Mouse (Mus musculus): Measurements from ENCODE around the gene Ston2. TPM values are rescaled to one million over a fixed set of nuclear protein-coding genes. Genes with fewer than 3 reads are reported as not detected.

Gene Ston2
- polyA plus RNA-seq, 1 experiment from 2014 or later = 8.0 TPM

- Histone ChIP-seq H3K4me3 (no peak overlapping the region), H3K9ac (no peak overlapping the region), H3K36me3 (no peaks in the 10 kb centered on the region), H3K27ac (no peak overlapping the region), H3K9me3 (replicated peaks) (no peaks in the 10 kb centered on the region), H3K4me2 (replicated peaks) (no peak overlapping the region), H3K27me3 (no peaks in the 10 kb centered on the region), H3K4me1 (no peaks in the 10 kb centered on the region)
- no peak for ATAC-seq (ENCODE audit: low FRiP score)
- WGBS = 84% methylated on average over 6 of the region's 6 CpGs
Observed at GRCm38 (mm10) chr12:91709634-91710033, 78.6 kb downstream of the Ston2 start.

- no peaks in the 10 kb centered on the region for H3K4me1 ChIP-seq
- H3K4me2 ChIP-seq (replicated peaks) = no peak overlapping the region
- H3K27me3 ChIP-seq = no peaks in the 10 kb centered on the region
- no peak overlapping the region for H3K4me3 ChIP-seq
- no peaks in the 10 kb centered on the region for H3K36me3 ChIP-seq
- no peak for ATAC-seq (ENCODE audit: low FRiP score)
- H3K9me3 ChIP-seq (replicated peaks) = no peaks in the 10 kb centered on the region
- 75% methylated on average over 4 of the region's 5 CpGs for WGBS
- no peak overlapping the region for H3K9ac ChIP-seq
- H3K27ac ChIP-seq = no peak overlapping the region
Observed at GRCm38 (mm10) chr12:91709232-91709631, 79.0 kb downstream of the Ston2 start.

GRCm38 (mm10) chr12:91707807-91708206 lies 80.4 kb downstream of the Ston2 start:
- Histone ChIP-seq H3K9me3 (replicated peaks) (no peaks in the 10 kb centered on the region), H3K27me3 (no peaks in the 10 kb centered on the region), H3K9ac (no peak overlapping the region), H3K4me2 (replicated peaks) (no peak overlapping the region), H3K27ac (no peak overlapping the region), H3K4me3 (no peak overlapping the region), H3K4me1 (no peaks in the 10 kb centered on the region), H3K36me3 (no peaks in the 10 kb centered on the region)
- ATAC-seq (ENCODE audit: low FRiP score) = no peak
- 87% methylated on average over 4 of the region's 4 CpGs for WGBS

- Histone ChIP-seq H3K36me3 (no peaks in the 10 kb centered on the region), H3K4me2 (replicated peaks) (no peak overlapping the region), H3K9me3 (replicated peaks) (no peaks in the 10 kb centered on the region), H3K4me3 (no peak overlapping the region), H3K9ac (no peak overlapping the region), H3K27me3 (no peaks in the 10 kb centered on the region), H3K27ac (no peak overlapping the region), H3K4me1 (no peaks in the 10 kb centered on the region)
- 79% methylated on average over 5 of the region's 5 CpGs for WGBS
- no peak for ATAC-seq (ENCODE audit: low FRiP score)
Observed at GRCm38 (mm10) chr12:91703533-91703932, 84.7 kb downstream of the Ston2 start.

- H3K9me3 ChIP-seq (replicated peaks) = no peaks in the 10 kb centered on the region
- H3K36me3 ChIP-seq = no peaks in the 10 kb centered on the region
- H3K9ac ChIP-seq = no peak overlapping the region
- H3K4me3 ChIP-seq = no peak overlapping the region
- no peaks in the 10 kb centered on the region for H3K4me1 ChIP-seq
- WGBS = 90% methylated on average over 5 of the region's 5 CpGs
- no peak for ATAC-seq (ENCODE audit: low FRiP score)
- no peak overlapping the region for H3K4me2 ChIP-seq (replicated peaks)
- no peak overlapping the region for H3K27ac ChIP-seq
- H3K27me3 ChIP-seq = no peaks in the 10 kb centered on the region
Observed at GRCm38 (mm10) chr12:91702829-91703228, 85.4 kb downstream of the Ston2 start.

- Histone ChIP-seq H3K4me1 (no peaks in the 10 kb centered on the region), H3K4me2 (replicated peaks) (no peak overlapping the region), H3K4me3 (no peak overlapping the region), H3K27ac (no peak overlapping the region), H3K9ac (no peak overlapping the region), H3K36me3 (no peaks in the 10 kb centered on the region), H3K9me3 (replicated peaks) (no peaks in the 10 kb centered on the region), H3K27me3 (no peaks in the 10 kb centered on the region)
- WGBS = 89% methylated on average over 7 of the region's 7 CpGs
- no peak for ATAC-seq (ENCODE audit: low FRiP score)
Observed at GRCm38 (mm10) chr12:91699451-91700141, 88.6 kb downstream of the Ston2 start.

- no peaks in the 10 kb centered on the region for H3K36me3 ChIP-seq
- no peak overlapping the region for H3K9ac ChIP-seq
- no peak overlapping the region for H3K27ac ChIP-seq
- ATAC-seq (ENCODE audit: low FRiP score) = no peak
- WGBS = 93% methylated on average over 4 of the region's 4 CpGs
- H3K4me3 ChIP-seq = no peak overlapping the region
- no peaks in the 10 kb centered on the region for H3K4me1 ChIP-seq
- H3K27me3 ChIP-seq = no peaks in the 10 kb centered on the region
- no peak overlapping the region for H3K4me2 ChIP-seq (replicated peaks)
- H3K9me3 ChIP-seq (replicated peaks) = no peaks in the 10 kb centered on the region
Observed at GRCm38 (mm10) chr12:91696231-91696630, 92.0 kb downstream of the Ston2 start.

- H3K4me2 ChIP-seq (replicated peaks) = no peak overlapping the region
- no peak overlapping the region for H3K4me3 ChIP-seq
- H3K36me3 ChIP-seq = no peaks in the 10 kb centered on the region
- no peak for ATAC-seq (ENCODE audit: low FRiP score)
- no peak overlapping the region for H3K9ac ChIP-seq
- H3K27ac ChIP-seq = no peak overlapping the region
- no peaks in the 10 kb centered on the region for H3K9me3 ChIP-seq (replicated peaks)
- H3K27me3 ChIP-seq = no peaks in the 10 kb centered on the region
- WGBS = 50% methylated on average over 4 of the region's 4 CpGs
- H3K4me1 ChIP-seq = no peaks in the 10 kb centered on the region
Observed at GRCm38 (mm10) chr12:91695761-91696160, 92.4 kb downstream of the Ston2 start.

- Histone ChIP-seq H3K27ac (no peak overlapping the region), H3K36me3 (no peaks in the 10 kb centered on the region), H3K9ac (no peak overlapping the region), H3K4me2 (replicated peaks) (no peak overlapping the region), H3K4me1 (no peaks in the 10 kb centered on the region), H3K27me3 (no peaks in the 10 kb centered on the region), H3K9me3 (replicated peaks) (no peaks in the 10 kb centered on the region), H3K4me3 (no peak overlapping the region)
- WGBS = 87% methylated on average over 4 of the region's 4 CpGs
- no peak for ATAC-seq (ENCODE audit: low FRiP score)
Observed at GRCm38 (mm10) chr12:91694748-91695147, 93.4 kb downstream of the Ston2 start.

GRCm38 (mm10) chr12:91693566-91693965 lies 94.6 kb downstream of the Ston2 start:
- WGBS = 87% methylated on average over 7 of the region's 7 CpGs
- ATAC-seq (ENCODE audit: low FRiP score) = no peak
- no peaks in the 10 kb centered on the region for H3K36me3 ChIP-seq

GRCm38 (mm10) chr12:91692991-91693390 lies 95.2 kb downstream of the Ston2 start:
- no peak overlapping the region for H3K9ac ChIP-seq
- no peak for ATAC-seq (ENCODE audit: low FRiP score)
- no peaks in the 10 kb centered on the region for H3K9me3 ChIP-seq (replicated peaks)
- no peak overlapping the region for H3K27ac ChIP-seq
- 92% methylated on average over 3 of the region's 3 CpGs for WGBS
- H3K27me3 ChIP-seq = no peaks in the 10 kb centered on the region
- H3K36me3 ChIP-seq = no peaks in the 10 kb centered on the region
- H3K4me1 ChIP-seq = no peaks in the 10 kb centered on the region
- no peak overlapping the region for H3K4me2 ChIP-seq (replicated peaks)
- no peak overlapping the region for H3K4me3 ChIP-seq

More at GRCm38 (mm10) chr12:91693566-91693965, 94.6 kb downstream of the Ston2 start:
- Histone ChIP-seq H3K4me2 (replicated peaks) (no peak overlapping the region), H3K4me1 (no peaks in the 10 kb centered on the region), H3K9ac (no peak overlapping the region), H3K9me3 (replicated peaks) (no peaks in the 10 kb centered on the region), H3K27me3 (no peaks in the 10 kb centered on the region), H3K27ac (no peak overlapping the region), H3K4me3 (no peak overlapping the region)

GRCm38 (mm10) chr12:91685674-91686290 lies 102.4 kb downstream of the Ston2 start:
- Histone ChIP-seq H3K36me3 (no peaks in the 10 kb centered on the region), H3K27me3 (no peaks in the 10 kb centered on the region), H3K4me2 (replicated peaks) (peak overlapping the region; percentile 50), H3K4me3 (peak overlapping the region; percentile 11; the same call in 1 of the 2 replicates), H3K9me3 (replicated peaks) (no peaks in the 10 kb centered on the region), H3K27ac (peak overlapping the region; percentile 78), H3K9ac (no peak overlapping the region), H3K4me1 (peaks cover 34% of the 10 kb centered on the region)
- 12% methylated on average over 13 of the region's 13 CpGs for WGBS
- ATAC-seq (ENCODE audit: low FRiP score) = peak; percentile 21; the same call in 1 of the 2 replicates

All from hindbrain, embryonic 12.5 days (tissue).